Mouse (Mus musculus) thymus, adult 2 months (tissue): Measurements from ENCODE around the gene Eif4e2. TPM values are rescaled to one million over a fixed set of nuclear protein-coding genes. Genes with fewer than 3 reads are reported as not detected.

Source experiments
- DNase-seq: peaks from one replicate; pipeline ENCODE4 v3.0.0; 2021
- H3K27ac ChIP-seq: fragments of 200-500 bp; 2 replicates; pipeline ENCODE4 v1.5.1; 2012; ENCODE audit warnings: low read length, control low read depth; ENCODE audit not compliant: control insufficient read depth, insufficient read depth
- H3K27me3 ChIP-seq: fragments of 200-500 bp; 2 replicates; pipeline ENCODE4 v1.6.1; 2012; ENCODE audit warnings: mild to moderate bottlenecking, low read length, moderate library complexity, mixed read lengths; ENCODE audit not compliant: control insufficient read depth, insufficient read depth
- H3K36me3 ChIP-seq: fragments of 200-500 bp; 2 replicates; pipeline ENCODE4 v1.6.1; 2012; ENCODE audit warnings: mild to moderate bottlenecking, low read length, moderate library complexity; ENCODE audit not compliant: control insufficient read depth, insufficient read depth
- H3K4me1 ChIP-seq: fragments of 200-500 bp; replicated peaks from 2 replicates; pipeline ENCODE4 v1.6.1; 2012; ENCODE audit warnings: low read length; ENCODE audit not compliant: control insufficient read depth, insufficient read depth
- H3K4me3 ChIP-seq: fragments of 200-500 bp; 2 replicates; pipeline ENCODE4 v1.5.1; 2012; ENCODE audit warnings: mild to moderate bottlenecking, low read length, control low read depth, moderate library complexity; ENCODE audit not compliant: control insufficient read depth, insufficient read depth
- CTCF ChIP-seq: fragments of 200-500 bp; IDR thresholded peaks from 2 replicates; pipeline ENCODE4 v1.5.1; 2012; ENCODE audit warnings: mild to moderate bottlenecking, control low read depth, low read length, moderate library complexity, borderline replicate concordance; ENCODE audit not compliant: control insufficient read depth, poor library complexity, insufficient read depth; ENCODE audit errors: extremely low read depth
- POLR2A ChIP-seq: fragments of 200-500 bp; IDR thresholded peaks from 2 replicates; pipeline ENCODE4 v1.6.1; 2012; ENCODE audit warnings: mild to moderate bottlenecking, low read length, control low read depth, moderate library complexity; ENCODE audit not compliant: control insufficient read depth, poor library complexity, insufficient read depth; ENCODE audit errors: extremely low read depth
- whole genome bisulfite sequencing: fragments of 180-500 bp; shearing (Covaris S2); methylation state at CpG from one replicate; pipeline ENCODE4 v1.1.7; 2018; 5-methylcytosine and 5-hydroxymethylcytosine counted together
- polyA plus RNA-seq: library from polyadenylated mRNA; depleted of rRNA; stranded (reverse); fragments of >200 nt; gene quantifications from 2 replicates; pipeline ENCODE4 v1.2.3, GENCODE M21; 2012

The Eif4e2 gene
- polyA plus RNA-seq, 1 experiment, result 41.9 TPM

- H3K4me1 ChIP-seq, result peaks cover 14% of the 10 kb centered on the region
- peak; percentile 23 for DNase-seq
- H3K27ac ChIP-seq, result no peak overlapping the region
- no peaks in the 10 kb centered on the region for H3K36me3 ChIP-seq
- peaks cover 8% of the 10 kb centered on the region for H3K27me3 ChIP-seq
- TF ChIP-seq CTCF (no peak), POLR2A (no peak)
- WGBS, result 26% methylated on average over 13 of the region's 13 CpGs
- H3K4me3 ChIP-seq, result no peak overlapping the region
Observed at GRCm38 (mm10) chr1:87185526-87185925, 28.2 kb upstream of the Eif4e2 start.

GRCm38 (mm10) chr1:87186261-87187036 lies 27.3 kb upstream of the Eif4e2 start:
- Histone ChIP-seq H3K4me1 (peaks cover 17% of the 10 kb centered on the region), H3K27ac (no peak overlapping the region), H3K4me3 (peak overlapping the region; percentile 58), H3K36me3 (no peaks in the 10 kb centered on the region), H3K27me3 (peaks cover 8% of the 10 kb centered on the region)
- WGBS, result 9% methylated on average over 54 of the region's 54 CpGs
- no peak for TF ChIP-seq CTCF
- TF ChIP-seq POLR2A, result no peak
- no peak for DNase-seq

GRCm38 (mm10) chr1:87187037-87187355 lies 26.7 kb upstream of the Eif4e2 start:
- peak; percentile 64 for DNase-seq
- peaks cover 8% of the 10 kb centered on the region for H3K27me3 ChIP-seq
- TF ChIP-seq POLR2A, result no peak
- TF ChIP-seq CTCF, result peak; percentile 93
- WGBS, result under 1% methylated on average over 15 of the region's 15 CpGs
- H3K4me3 ChIP-seq, result peak overlapping the region; percentile 58
- no peaks in the 10 kb centered on the region for H3K36me3 ChIP-seq
- H3K27ac ChIP-seq, result no peak overlapping the region
- H3K4me1 ChIP-seq, result peaks cover 17% of the 10 kb centered on the region

GRCm38 (mm10) chr1:87190429-87190828 lies 23.3 kb upstream of the Eif4e2 start, which contains the start of gene Chrnd:
Gene Chrnd (plus strand): TSS chr1:87190607.
- TF ChIP-seq CTCF, result no peak
- no peak for TF ChIP-seq POLR2A
- Histone ChIP-seq H3K4me3 (no peak within 1 kb of the TSS), H3K27me3 (peaks cover 8% of the 10 kb centered on the region), H3K27ac (no peak within 1 kb of the TSS), H3K36me3 (no peaks in the 10 kb centered on the region), H3K4me1 (peaks cover 11% of the 10 kb centered on the region)
- WGBS, result 25% methylated on average over 4 of the region's 4 CpGs
- DNase-seq, result no peak

GRCm38 (mm10) chr1:87197296-87197695 lies 16.4 kb upstream of the Eif4e2 start:
- DNase-seq, result no peak
- Histone ChIP-seq H3K27me3 (no peaks in the 10 kb centered on the region), H3K27ac (no peak overlapping the region), H3K4me3 (no peak overlapping the region), H3K4me1 (no peaks in the 10 kb centered on the region), H3K36me3 (no peaks in the 10 kb centered on the region)
- TF ChIP-seq CTCF, result no peak
- no peak for TF ChIP-seq POLR2A
- WGBS, result 88% methylated on average over 9 of the region's 9 CpGs

GRCm38 (mm10) chr1:87198119-87199065 lies 15.3 kb upstream of the Eif4e2 start:
- no peaks in the 10 kb centered on the region for H3K27me3 ChIP-seq
- DNase-seq, result no peak
- H3K4me1 ChIP-seq, result no peaks in the 10 kb centered on the region
- H3K36me3 ChIP-seq, result no peaks in the 10 kb centered on the region
- no peak overlapping the region for H3K27ac ChIP-seq
- no peak overlapping the region for H3K4me3 ChIP-seq
- WGBS, result 84% methylated on average over 12 of the region's 12 CpGs
- TF ChIP-seq CTCF, result no peak
- TF ChIP-seq POLR2A, result no peak
